Mouse (Mus musculus): ENCODE measurements around the gene Cdc25b. TPM values are rescaled to one million over a fixed set of nuclear protein-coding genes. Genes with fewer than 3 reads are reported as not detected.

Cdc25b gene
- 5.1 TPM for polyA plus RNA-seq (2014; fragmentation: Illumina TruSeq; extraction: RNeasy Lipid Tissue Mini Kit (QIAGEN cat#74804); ENCODE audit: low read depth, low replicate concordance)

DNA sequence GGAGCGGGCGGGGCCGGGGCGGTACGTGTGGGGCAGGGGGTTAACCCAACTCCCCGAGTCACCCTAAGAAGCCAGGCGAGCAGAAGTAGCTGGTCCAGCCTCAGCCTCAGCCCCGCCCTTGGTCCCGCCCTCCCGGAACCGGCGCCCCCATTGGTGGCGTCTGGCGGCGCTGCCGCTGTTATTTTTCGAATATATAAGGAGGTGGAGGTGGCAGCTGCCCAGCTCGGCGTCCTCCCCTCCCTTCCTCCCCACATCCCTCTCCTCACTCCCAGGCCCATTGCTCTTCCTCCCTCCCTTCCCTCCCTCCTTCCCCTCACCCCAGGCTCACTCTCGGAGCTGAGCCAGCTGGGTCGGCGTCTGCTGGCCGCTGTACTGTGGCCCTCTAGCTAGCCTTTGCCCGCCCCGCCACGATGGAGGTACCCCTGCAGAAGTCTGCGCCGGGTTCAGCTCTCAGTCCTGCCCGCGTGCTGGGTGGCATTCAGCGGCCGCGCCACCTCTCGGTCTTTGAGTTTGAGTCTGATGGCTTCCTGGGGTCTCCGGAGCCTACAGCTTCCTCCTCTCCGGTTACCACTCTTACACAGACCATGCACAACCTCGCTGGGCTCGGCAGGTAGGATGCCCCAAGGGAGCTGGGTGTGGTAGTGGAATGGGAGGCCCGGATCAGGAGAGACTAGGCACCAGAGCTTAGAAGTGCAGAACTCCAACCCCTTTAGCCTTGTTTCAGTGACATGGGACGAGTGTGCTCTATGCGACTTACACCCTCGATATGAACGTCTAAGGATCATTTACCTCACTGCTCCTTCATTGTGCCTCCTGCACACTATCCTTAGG lies at the start of gene Cdc25b, which contains the start of gene Spef1:
Gene Cdc25b (plus strand): TSS at position 179 of the 831 bp plus-strand sequence.
Gene Spef1 (minus strand): TSS at position 512 of the 831 bp plus-strand sequence.

GRCm38 (mm10) chr2:131159938-131160581 lies 26.7 kb upstream of the Cdc25b start, which contains the start of gene 1700037H04Rik:
Gene 1700037H04Rik (minus strand): TSS chr2:131160081.

GRCm38 (mm10) chr2:131179990-131180587 lies 6.7 kb upstream of the Cdc25b start, which contains the start of gene Cenpb:
Gene Cenpb (minus strand): TSS chr2:131180067.

DNA sequence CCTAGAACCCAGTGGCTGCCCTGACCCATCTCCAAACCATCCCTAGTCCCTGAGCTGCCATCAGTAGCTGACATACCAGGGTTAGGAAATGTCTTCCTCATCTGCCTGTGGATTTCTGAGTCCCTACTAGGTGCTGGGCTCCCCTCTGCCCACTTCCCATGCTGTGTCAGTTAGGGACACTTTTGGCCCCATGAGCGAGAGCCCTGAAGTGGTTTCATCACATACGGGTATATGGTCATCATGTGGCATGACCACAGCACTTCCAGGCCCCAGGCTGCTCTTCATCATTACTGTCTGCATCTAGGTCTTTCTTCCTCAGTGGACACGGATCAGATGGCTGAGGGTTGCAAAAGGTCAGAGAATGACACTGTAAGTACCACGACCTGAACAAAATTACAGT lies 20.0 kb downstream of the Cdc25b start, which contains the start of gene Ap5s1:
Gene Ap5s1 (plus strand): TSS at position 301 of the 400 bp plus-strand sequence.

GRCm38 (mm10) chr2:131233307-131234126 lies 46.8 kb downstream of the Cdc25b start, which contains the start of gene Mavs:
Gene Mavs (plus strand): TSS chr2:131234063.

Other genes starting within 250 kb of the Cdc25b start
- 0.47 TPM for gene Gfra4, start 143.9 kb upstream of the Cdc25b start, polyA plus RNA-seq (2014; fragmentation: Illumina TruSeq; extraction: RNeasy Lipid Tissue Mini Kit (QIAGEN cat#74804); ENCODE audit: low read depth, low replicate concordance)
- gene Adam33, start 123.1 kb upstream of the Cdc25b start, polyA plus RNA-seq (2014; fragmentation: Illumina TruSeq; extraction: RNeasy Lipid Tissue Mini Kit (QIAGEN cat#74804); ENCODE audit: low read depth, low replicate concordance), result 7.7 TPM
- gene Siglec1, start 100.2 kb upstream of the Cdc25b start, polyA plus RNA-seq (2014; fragmentation: Illumina TruSeq; extraction: RNeasy Lipid Tissue Mini Kit (QIAGEN cat#74804); ENCODE audit: low read depth, low replicate concordance), result 0.47 TPM
- gene Hspa12b, start 59.7 kb upstream of the Cdc25b start, polyA plus RNA-seq (2014; fragmentation: Illumina TruSeq; extraction: RNeasy Lipid Tissue Mini Kit (QIAGEN cat#74804); ENCODE audit: low read depth, low replicate concordance), result 0.16 TPM
- not detected for gene Gm11037, start 53.5 kb upstream of the Cdc25b start, polyA plus RNA-seq (2014; fragmentation: Illumina TruSeq; extraction: RNeasy Lipid Tissue Mini Kit (QIAGEN cat#74804); ENCODE audit: low read depth, low replicate concordance)
- gene 1700037H04Rik, start 26.9 kb upstream of the Cdc25b start, polyA plus RNA-seq (2014; fragmentation: Illumina TruSeq; extraction: RNeasy Lipid Tissue Mini Kit (QIAGEN cat#74804); ENCODE audit: low read depth, low replicate concordance), result 1.3 TPM
- gene Cenpb, start 6.9 kb upstream of the Cdc25b start, polyA plus RNA-seq (2014; fragmentation: Illumina TruSeq; extraction: RNeasy Lipid Tissue Mini Kit (QIAGEN cat#74804); ENCODE audit: low read depth, low replicate concordance), result 17.7 TPM
- 3.2 TPM for gene Spef1, start 333 bp downstream of the Cdc25b start, polyA plus RNA-seq (2014; fragmentation: Illumina TruSeq; extraction: RNeasy Lipid Tissue Mini Kit (QIAGEN cat#74804); ENCODE audit: low read depth, low replicate concordance)
- gene Ap5s1, start 20.1 kb downstream of the Cdc25b start, polyA plus RNA-seq (2014; fragmentation: Illumina TruSeq; extraction: RNeasy Lipid Tissue Mini Kit (QIAGEN cat#74804); ENCODE audit: low read depth, low replicate concordance), result 3.0 TPM
- 6.7 TPM for gene Mavs, start 47.1 kb downstream of the Cdc25b start, polyA plus RNA-seq (2014; fragmentation: Illumina TruSeq; extraction: RNeasy Lipid Tissue Mini Kit (QIAGEN cat#74804); ENCODE audit: low read depth, low replicate concordance)
- 60.7 TPM for gene Pank2, start 75.5 kb downstream of the Cdc25b start, polyA plus RNA-seq (2014; fragmentation: Illumina TruSeq; extraction: RNeasy Lipid Tissue Mini Kit (QIAGEN cat#74804); ENCODE audit: low read depth, low replicate concordance)
- 11.5 TPM for gene Rnf24, start 165.9 kb downstream of the Cdc25b start, polyA plus RNA-seq (2014; fragmentation: Illumina TruSeq; extraction: RNeasy Lipid Tissue Mini Kit (QIAGEN cat#74804); ENCODE audit: low read depth, low replicate concordance)